11 mouse cellular contexts compared by ENCODE assay signal in the genomic region with DNA sequence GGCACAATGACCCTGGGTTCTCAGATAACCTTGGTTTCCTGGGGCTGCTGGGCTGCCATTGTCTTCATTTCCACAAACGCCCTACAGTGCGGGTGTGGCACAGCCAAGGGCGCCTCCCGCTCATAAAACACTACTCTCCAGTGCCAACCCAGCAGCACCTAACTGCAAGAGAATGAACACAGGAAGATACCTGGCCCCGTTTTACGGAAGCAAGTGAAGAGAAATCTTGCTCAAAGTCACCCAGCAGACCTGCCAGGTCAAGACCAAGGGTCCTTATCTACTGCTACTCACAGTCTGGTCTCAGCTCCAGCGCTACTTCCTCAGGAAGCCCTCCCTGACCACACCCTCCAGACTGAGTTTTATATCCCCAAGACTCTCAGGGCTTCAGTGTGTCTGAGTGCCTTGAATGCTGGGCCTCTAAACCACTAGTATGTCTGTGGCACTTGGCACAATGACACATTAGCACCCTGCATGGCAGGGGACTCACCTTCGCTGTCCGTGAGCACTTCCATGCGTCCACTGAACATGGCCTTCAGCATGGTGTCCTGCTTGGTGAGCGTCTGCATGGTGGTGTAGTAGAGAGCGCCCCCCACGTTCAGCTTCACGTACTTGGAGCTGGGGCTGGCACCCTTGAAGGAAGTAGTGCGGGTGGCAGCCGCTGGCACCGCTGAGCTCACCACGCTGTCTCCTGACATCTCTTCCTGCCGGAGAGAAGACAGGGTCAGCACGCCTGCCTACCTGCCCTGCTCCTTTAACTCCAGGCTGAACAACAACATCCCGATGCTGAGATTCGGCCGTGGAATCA. TPM values are rescaled to one million over a fixed set of nuclear protein-coding genes. Genes with fewer than 3 reads are reported as not detected.
A peak's percentile ranks its signal among the peaks of the same experiment; 100 is the strongest.
DNase-seq lines count a peak whose midpoint lies in the region; ATAC-seq and TF ChIP-seq lines count a peak whose summit lies in the region.
"Had no signal": no experiment of that assay in that cellular context is flagged by ENCODE, and none has a peak within 500 bp of the region (broad histone marks: within the 10 kb centered on the region; RNA-seq: fewer than 3 reads in every experiment).

No protein-coding gene starts in this region.

- 92% methylated on average over 23 of the region's 23 CpGs for WGBS in embryonic facial prominence, embryonic 10.5 days
- 61% methylated on average over 23 of the region's 23 CpGs for WGBS in intestine, postnatal 0 days

- H3K9me3 ChIP-seq in embryonic facial prominence, embryonic 10.5 days = no peaks in the 10 kb centered on the region
- no peaks in the 10 kb centered on the region for H3K9me3 ChIP-seq in intestine, postnatal 0 days (ENCODE audit: control insufficient read depth)
- H3K9me3 ChIP-seq: embryonic facial prominence, embryonic 15.5 days had no signal

- peak; percentile 96 for DNase-seq in 416B (ENCODE audit: low read depth)
- DNase-seq in embryonic facial prominence, embryonic 10.5 days (ENCODE audit: low spot score) = no peak
- peak; percentile 42 for DNase-seq in lung, postnatal 14 days
- DNase-seq in urinary bladder, postnatal 10 days (ENCODE audit: low spot score) = no peak
- DNase-seq in retina, postnatal 1 day = no peak
- DNase-seq in cerebellum, adult 9-10 months = no peak
- DNase-seq in frontal cortex, postnatal 36 days (ENCODE audit: low spot score in 2 of 2) = no peak
- DNase-seq: left cerebral cortex, postnatal 4 days; right cerebral cortex, postnatal 4 days had no signal

- H3K9ac ChIP-seq in intestine, postnatal 0 days (ENCODE audit: low read depth, low read length) = no peak overlapping the region
- H3K9ac ChIP-seq: embryonic facial prominence, embryonic 15.5 days had no signal

- no peak for TF ChIP-seq CTCF in intestine, postnatal 0 days (IDR thresholded peaks at IDR 0.05; ENCODE audit: low read depth)

- no peak overlapping the region for H3K4me3 ChIP-seq in embryonic facial prominence, embryonic 10.5 days
- H3K4me3 ChIP-seq in intestine, postnatal 0 days (ENCODE audit: low read depth, low read length) = no peak overlapping the region
- H3K4me3 ChIP-seq: embryonic facial prominence, embryonic 15.5 days had no signal

- H3K36me3 ChIP-seq in embryonic facial prominence, embryonic 10.5 days (replicated peaks) = peaks cover 77% of the 10 kb centered on the region
- H3K36me3 ChIP-seq in intestine, postnatal 0 days (ENCODE audit: control insufficient read depth, insufficient read depth) = peaks cover 28% of the 10 kb centered on the region

- 0 out of 2 replicates have a peak overlapping the region, but pooled peaks have one; percentile 86 for H3K27ac ChIP-seq in embryonic facial prominence, embryonic 10.5 days (replicated peaks)
- peak overlapping the region; percentile 93 for H3K27ac ChIP-seq in intestine, postnatal 0 days (ENCODE audit: low read depth, low read length)
- H3K27ac ChIP-seq: embryonic facial prominence, embryonic 15.5 days had no signal

- peak; percentile 22 for ATAC-seq in intestine, postnatal 0 days

- H3K4me2 ChIP-seq in intestine, postnatal 0 days (replicated peaks; ENCODE audit: low read depth) = peak overlapping the region; percentile 24; the same call in 1 of the 2 replicates
- H3K4me2 ChIP-seq: embryonic facial prominence, embryonic 15.5 days had no signal

- H3K27me3 ChIP-seq in embryonic facial prominence, embryonic 10.5 days (replicated peaks; ENCODE audit: low read depth, poor library complexity, severe bottlenecking) = no peaks in the 10 kb centered on the region
- H3K27me3 ChIP-seq in intestine, postnatal 0 days (replicated peaks; ENCODE audit: control insufficient read depth, insufficient read depth, low read length) = no peaks in the 10 kb centered on the region
- H3K27me3 ChIP-seq: embryonic facial prominence, embryonic 15.5 days had no signal

- H3K4me1 ChIP-seq in embryonic facial prominence, embryonic 10.5 days = peaks cover 81% of the 10 kb centered on the region
- H3K4me1 ChIP-seq in intestine, postnatal 0 days (replicated peaks; ENCODE audit: control insufficient read depth, insufficient read depth, low read length) = peaks cover 61% of the 10 kb centered on the region

RNA-seq across cellular contexts. Expression of gene Kctd10, which starts 5.7 kb away (rescaled TPM):
- 112 and 116 TPM in 2 replicates for polyA plus RNA-seq in embryonic facial prominence, embryonic 10.5 days (2016; fragmentation: Nextera tagmentation; extraction: Ambion mirVana)
- 112 and 118 TPM in 2 replicates for polyA plus RNA-seq in intestine, postnatal 0 days (2015; fragmentation: Nextera tagmentation; extraction: Ambion mirVana)

RNA-seq across cellular contexts. Expression of gene Ube3b, which starts 5.8 kb away (rescaled TPM):
- polyA plus RNA-seq in embryonic facial prominence, embryonic 10.5 days (2016; fragmentation: Nextera tagmentation; extraction: Ambion mirVana) = 54.3 and 54.8 TPM in 2 replicates
- 23.0 and 24.8 TPM in 2 replicates for polyA plus RNA-seq in intestine, postnatal 0 days (2015; fragmentation: Nextera tagmentation; extraction: Ambion mirVana)

Comparison
In these comparisons a context has a peak if more than half of its experiments do, and no peak if none do; other contexts are left out.
1. DNase-seq: peak in 416B (single experiment) and lung, postnatal 14 days (single experiment); none in embryonic facial prominence, embryonic 10.5 days (single experiment), urinary bladder, postnatal 10 days (single experiment), retina, postnatal 1 day (single experiment), cerebellum, adult 9-10 months (single experiment) and frontal cortex, postnatal 36 days (0 of 2).